Mouse (Mus musculus): Measurements from ENCODE around the gene Lce3e.

The Lce3e gene

GRCm38 (mm10) chr3:92966761-92967160, at the start of gene Lce3e:
Lce3e (plus strand) TSS chr3:92967061.
- DNase-seq (ENCODE audit: low spot score), result no peak

- DNase-seq (ENCODE audit: low spot score), result peak; percentile 63
Measured at GRCm38 (mm10) chr3:92920364-92920763, 46.5 kb upstream of the Lce3e start.

GRCm38 (mm10) chr3:92926130-92926529, 40.7 kb upstream of the Lce3e start, which contains the start of gene Lce3a:
Lce3a (minus strand) TSS chr3:92926230.
- DNase-seq (ENCODE audit: low spot score), result no peak

- no peak for DNase-seq (ENCODE audit: low spot score)
Measured at GRCm38 (mm10) chr3:92932679-92933078, 34.2 kb upstream of the Lce3e start, which contains the start of gene Lce3b. Lce3b (plus strand) TSS chr3:92932979.

GRCm38 (mm10) chr3:92944186-92944585, 22.7 kb upstream of the Lce3e start, which contains the start of gene Lce3c:
Lce3c (plus strand) TSS chr3:92944486.
- no peak for DNase-seq (ENCODE audit: low spot score)

- no peak for DNase-seq (ENCODE audit: low spot score)
Measured at GRCm38 (mm10) chr3:92957090-92957489, 9.8 kb upstream of the Lce3e start, which contains the start of gene Lce3d. Lce3d (plus strand) TSS chr3:92957390.

- DNase-seq (ENCODE audit: low spot score), result no peak
Measured at GRCm38 (mm10) chr3:92978484-92978883, 11.6 kb downstream of the Lce3e start.

GRCm38 (mm10) chr3:92991926-92992325, 25.1 kb downstream of the Lce3e start, which contains the start of gene Lce3f:
Lce3f (plus strand) TSS chr3:92992226.
- DNase-seq (ENCODE audit: low spot score), result no peak

- peak; percentile 90 for DNase-seq (ENCODE audit: low spot score)
Measured at GRCm38 (mm10) chr3:92998691-92999090, 31.8 kb downstream of the Lce3e start.

- DNase-seq (ENCODE audit: low spot score), result no peak
Measured at GRCm38 (mm10) chr3:93000621-93001020, 33.8 kb downstream of the Lce3e start.

GRCm38 (mm10) chr3:93002843-93003242, 36.0 kb downstream of the Lce3e start:
- DNase-seq (ENCODE audit: low spot score), result no peak

- peak; percentile 78 for DNase-seq (ENCODE audit: low spot score)
Measured at GRCm38 (mm10) chr3:93014378-93014801, 47.5 kb downstream of the Lce3e start.

GRCm38 (mm10) chr3:93014871-93015270, 48.0 kb downstream of the Lce3e start:
- no peak for DNase-seq (ENCODE audit: low spot score)

- DNase-seq (ENCODE audit: low spot score), result peak; percentile 2
Measured at GRCm38 (mm10) chr3:93015460-93016104, 48.7 kb downstream of the Lce3e start, which contains the start of gene Crct1. Crct1 (minus strand) TSS chr3:93015687.
